Mouse (Mus musculus) midbrain, embryonic 15.5 days (tissue): ENCODE measurements around the gene Cyp2c40. TPM values are rescaled to one million over a fixed set of nuclear protein-coding genes. Genes with fewer than 3 reads are reported as not detected.
"Not testable (repeated sequence)": the region's sequence is repeated elsewhere in the genome, so short reads cannot be mapped to it uniquely, and the experiment has no call there.

Experiments
- ATAC-seq: fragments of 200-750 bp; cut with Nextera tagmentation; replicated peaks from 2 replicates; pipeline ENCODE4 v1.8.0; 2017; ENCODE audit warnings: moderate TSS enrichment
- H3K27ac ChIP-seq: fragments of 300-500 bp; sonication (generic); 2 replicates; pipeline ENCODE4 v1.5.1; 2015; ENCODE audit warnings: mild to moderate bottlenecking, inconsistent platforms
- H3K27me3 ChIP-seq: fragments of 300-500 bp; sonication (generic); replicated peaks from 2 replicates; pipeline ENCODE4 v1.6.1; 2015; ENCODE audit warnings: inconsistent platforms
- H3K36me3 ChIP-seq: fragments of 300-500 bp; sonication (generic); replicated peaks from 2 replicates; pipeline ENCODE4 v1.6.1; 2015; ENCODE audit warnings: inconsistent platforms
- H3K4me1 ChIP-seq: fragments of 300-500 bp; sonication (generic); 2 replicates; pipeline ENCODE4 v1.6.1; 2015; ENCODE audit warnings: inconsistent platforms
- H3K4me2 ChIP-seq: fragments of 300-500 bp; sonication (generic); 2 replicates; pipeline ENCODE4 v1.6.1; 2015; ENCODE audit warnings: inconsistent platforms, mild to moderate bottlenecking, moderate library complexity
- H3K4me3 ChIP-seq: fragments of 300-500 bp; sonication (generic); 2 replicates; pipeline ENCODE4 v1.5.1; 2015; ENCODE audit warnings: mild to moderate bottlenecking, inconsistent platforms
- H3K9ac ChIP-seq: fragments of 300-500 bp; sonication (generic); 2 replicates; pipeline ENCODE4 v1.6.1; 2015; ENCODE audit warnings: mild to moderate bottlenecking, inconsistent platforms
- H3K9me3 ChIP-seq: fragments of 300-500 bp; sonication (generic); 2 replicates; pipeline ENCODE4 v1.6.1; 2016; ENCODE audit warnings: inconsistent platforms
- WGBS: fragments of 180-500 bp; shearing (Covaris S2); methylation state at CpG from one replicate; pipeline ENCODE4 v1.1.7; 2015; ENCODE audit warnings: mixed read lengths; 5-methylcytosine and 5-hydroxymethylcytosine counted together
- polyA plus RNA-seq: library from polyadenylated mRNA; unstranded; fragments of >200 nt; fragmentation: Nextera tagmentation; extraction: Ambion mirVana; gene quantifications from 2 replicates; pipeline ENCODE4 v1.2.1, GENCODE M21; 2015

Cyp2c40 gene
- polyA plus RNA-seq = not detected in 2 replicates

- 90% methylated on average over 3 of the region's 3 CpGs for WGBS
- not testable (repeated sequence) for H3K27ac ChIP-seq, H3K27me3 ChIP-seq, H3K4me2 ChIP-seq, H3K9me3 ChIP-seq, H3K4me3 ChIP-seq, H3K36me3 ChIP-seq, H3K9ac ChIP-seq, H3K4me1 ChIP-seq, ATAC-seq
These were observed at the start of gene Cyp2c40 for GRCm38 (mm10) chr19:39812714-39813113. TSS of gene Cyp2c40 (minus strand) at chr19:39812814.

- not testable (repeated sequence) for H3K36me3 ChIP-seq, H3K4me1 ChIP-seq, H3K27me3 ChIP-seq, H3K9me3 ChIP-seq, H3K4me3 ChIP-seq, ATAC-seq, H3K9ac ChIP-seq, H3K4me2 ChIP-seq, H3K27ac ChIP-seq
- WGBS = 81% methylated on average over 2 of the region's 2 CpGs
These were observed 8.3 kb upstream of the Cyp2c40 start for GRCm38 (mm10) chr19:39820931-39821330.

- H3K27ac ChIP-seq, H3K36me3 ChIP-seq, H3K4me3 ChIP-seq, ATAC-seq, H3K9ac ChIP-seq, H3K9me3 ChIP-seq, H3K4me1 ChIP-seq, H3K4me2 ChIP-seq, H3K27me3 ChIP-seq: not testable (repeated sequence)
- 98% methylated on average over 1 of the region's 1 CpGs for WGBS
These were observed 3.8 kb upstream of the Cyp2c40 start for GRCm38 (mm10) chr19:39816400-39816799.

- not testable (repeated sequence) for H3K4me2 ChIP-seq, H3K4me1 ChIP-seq, H3K27ac ChIP-seq, ATAC-seq, H3K36me3 ChIP-seq, H3K9ac ChIP-seq, H3K9me3 ChIP-seq, H3K27me3 ChIP-seq, H3K4me3 ChIP-seq
- 60% methylated on average over 4 of the region's 4 CpGs for WGBS
These were observed 3.4 kb upstream of the Cyp2c40 start for GRCm38 (mm10) chr19:39815991-39816390.

- H3K4me2 ChIP-seq, H3K9me3 ChIP-seq, H3K9ac ChIP-seq, H3K4me3 ChIP-seq, H3K27ac ChIP-seq, H3K36me3 ChIP-seq, H3K27me3 ChIP-seq, ATAC-seq, H3K4me1 ChIP-seq: not testable (repeated sequence)
- 80% methylated on average over 2 of the region's 2 CpGs for WGBS
These were observed 27.2 kb downstream of the Cyp2c40 start for GRCm38 (mm10) chr19:39785458-39785857.

GRCm38 (mm10) chr19:39745357-39745756 is 67.3 kb downstream of the Cyp2c40 start:
- H3K27me3 ChIP-seq = no peaks in the 10 kb centered on the region
- no peaks in the 10 kb centered on the region for H3K9me3 ChIP-seq
- H3K4me1 ChIP-seq = no peaks in the 10 kb centered on the region
- H3K27ac ChIP-seq = no peak overlapping the region
- 41% methylated on average over 1 of the region's 1 CpGs for WGBS
- no peaks in the 10 kb centered on the region for H3K36me3 ChIP-seq
- H3K4me2 ChIP-seq = no peak overlapping the region
- H3K4me3 ChIP-seq = no peak overlapping the region
- ATAC-seq = no peak
- H3K9ac ChIP-seq = no peak overlapping the region

- not testable (repeated sequence) for H3K4me2 ChIP-seq, ATAC-seq
- 64% methylated on average over 1 of the region's 1 CpGs for WGBS
These were observed 68.3 kb downstream of the Cyp2c40 start for GRCm38 (mm10) chr19:39744361-39744760.

GRCm38 (mm10) chr19:39740920-39741319 is 71.7 kb downstream of the Cyp2c40 start, which contains the start of gene Cyp2c68:
TSS of gene Cyp2c68 (minus strand) at chr19:39741054.
- Histone ChIP-seq H3K9me3 (no peaks in the 10 kb centered on the region), H3K4me2 (no peak within 1 kb of the TSS), H3K36me3 (no peaks in the 10 kb centered on the region), H3K4me1 (no peaks in the 10 kb centered on the region), H3K4me3 (no peak within 1 kb of the TSS), H3K9ac (no peak within 1 kb of the TSS), H3K27me3 (no peaks in the 10 kb centered on the region), H3K27ac (no peak within 1 kb of the TSS)
- no peak for ATAC-seq
- 89% methylated on average over 2 of the region's 2 CpGs for WGBS

More at GRCm38 (mm10) chr19:39744361-39744760, 68.3 kb downstream of the Cyp2c40 start:
- H3K9ac ChIP-seq, H3K36me3 ChIP-seq, H3K9me3 ChIP-seq, H3K4me3 ChIP-seq, H3K27me3 ChIP-seq, H3K27ac ChIP-seq, H3K4me1 ChIP-seq: not testable (repeated sequence)

Other genes with a start within 250 kb of the Cyp2c40 start
- gene Cyp2c67, start 163.8 kb downstream of the Cyp2c40 start, polyA plus RNA-seq = not detected in 2 replicates
- gene Cyp2c68, start 71.8 kb downstream of the Cyp2c40 start, polyA plus RNA-seq = 0.19 TPM in 1 of 2 replicates, not detected in the other
- not detected in 2 replicates for gene Cyp2c69, start 74.0 kb upstream of the Cyp2c40 start, polyA plus RNA-seq
- gene Cyp2c37, start 179.6 kb upstream of the Cyp2c40 start, polyA plus RNA-seq = not detected in 2 replicates